Mouse (Mus musculus) midbrain, embryonic 10.5 days (tissue): ENCODE results near the gene Specc1l. TPM values are rescaled to one million over a fixed set of nuclear protein-coding genes. Genes with fewer than 3 reads are reported as not detected.

ENCODE experiments used
- DNase-seq: peaks from one replicate; pipeline ENCODE4 v3.0.0-alpha.2; 2017; ENCODE audit warnings: low spot score
- H3K27ac ChIP-seq: fragments of 300-500 bp; sonication (generic); replicated peaks from 2 replicates; pipeline ENCODE4 v1.5.1; 2016; ENCODE audit warnings: mild to moderate bottlenecking
- H3K27me3 ChIP-seq: fragments of 300-500 bp; sonication (generic); 2 replicates; pipeline ENCODE4 v1.6.1; 2016; ENCODE audit warnings: low read depth, mild to moderate bottlenecking; ENCODE audit not compliant: poor library complexity, severe bottlenecking
- H3K36me3 ChIP-seq: fragments of 300-500 bp; sonication (generic); 2 replicates; pipeline ENCODE4 v1.6.1; 2016; ENCODE audit warnings: mild to moderate bottlenecking, moderate library complexity
- H3K4me1 ChIP-seq: fragments of 300-500 bp; sonication (generic); 2 replicates; pipeline ENCODE4 v1.6.1; 2016
- H3K4me3 ChIP-seq: fragments of 300-500 bp; sonication (generic); 2 replicates; pipeline ENCODE4 v1.5.1; 2016; ENCODE audit warnings: mild to moderate bottlenecking, moderate library complexity
- H3K9me3 ChIP-seq: fragments of 300-500 bp; sonication (generic); replicated peaks from 2 replicates; pipeline ENCODE4 v1.6.1; 2016; ENCODE audit warnings: mild to moderate bottlenecking
- WGBS: fragments of 180-500 bp; shearing (Covaris S2); methylation state at CpG from one replicate; pipeline ENCODE4 v1.1.7; 2016; 5-methylcytosine and 5-hydroxymethylcytosine counted together
- polyA plus RNA-seq: library from polyadenylated mRNA; unstranded; fragments of >200 nt; fragmentation: Nextera tagmentation; extraction: Ambion mirVana; gene quantifications from 2 replicates; pipeline ENCODE4 v1.2.1, GENCODE M21; 2016

Specc1l gene
- polyA plus RNA-seq, 1 experiment from 2014 or later, result 34.9 TPM

DNA sequence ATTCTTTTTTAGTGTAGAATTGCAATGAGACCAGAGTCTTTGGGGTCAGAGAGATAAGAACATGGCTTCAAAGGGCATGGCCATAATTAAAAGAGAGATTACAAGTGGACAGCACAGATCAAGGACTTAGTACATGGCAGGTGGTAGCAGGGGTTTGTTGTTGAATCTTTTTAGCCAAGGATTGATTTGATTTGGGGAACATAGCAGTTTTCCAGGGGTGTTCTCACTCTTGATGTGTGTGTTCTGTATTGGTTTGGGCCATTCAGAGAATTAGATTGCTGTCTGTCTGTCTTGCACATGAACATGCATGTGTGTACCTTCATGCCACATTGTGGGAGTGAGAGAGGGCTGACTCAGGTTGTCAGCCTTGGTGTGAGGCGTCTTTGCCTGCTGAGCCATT lies 20.0 kb downstream of the Specc1l start:
- WGBS, result 85% methylated on average over 1 of the region's 1 CpGs
- Histone ChIP-seq H3K4me3 (no peak overlapping the region), H3K27ac (no peak overlapping the region), H3K27me3 (no peaks in the 10 kb centered on the region), H3K36me3 (peaks cover 54% of the 10 kb centered on the region), H3K4me1 (no peaks in the 10 kb centered on the region), H3K9me3 (no peaks in the 10 kb centered on the region)
- DNase-seq, result no peak

DNA sequence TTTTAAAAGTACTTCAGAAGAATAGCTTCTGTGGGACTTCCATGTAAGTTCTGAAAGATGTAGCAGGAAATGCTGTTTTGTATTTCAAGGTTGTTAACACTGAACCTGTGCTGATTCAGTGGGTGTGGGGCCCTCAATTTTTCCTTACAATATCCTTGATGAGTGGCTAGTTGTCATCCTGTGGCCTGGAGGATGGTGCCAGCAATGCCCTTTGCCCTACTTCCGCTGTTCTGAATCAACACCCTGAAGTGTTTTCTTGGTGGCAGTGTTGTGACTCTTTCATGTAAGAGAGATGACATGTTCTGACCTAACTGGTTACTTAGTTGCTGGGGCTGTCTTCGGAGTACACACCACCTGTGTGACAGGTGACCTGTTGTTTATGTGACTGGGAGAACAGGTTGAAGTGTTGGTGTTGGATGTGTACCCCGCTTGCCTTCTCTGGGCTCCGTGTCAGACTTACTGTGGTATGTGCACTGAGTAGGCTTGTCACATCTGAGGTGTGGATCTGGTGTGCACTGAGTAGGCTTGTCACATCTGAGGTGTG lies 20.8 kb downstream of the Specc1l start:
- Histone ChIP-seq H3K27ac (no peak overlapping the region), H3K27me3 (no peaks in the 10 kb centered on the region), H3K9me3 (no peaks in the 10 kb centered on the region), H3K4me1 (no peaks in the 10 kb centered on the region), H3K4me3 (no peak overlapping the region), H3K36me3 (peaks cover 61% of the 10 kb centered on the region)
- WGBS, result 95% methylated on average over 4 of the region's 4 CpGs
- no peak for DNase-seq

DNA sequence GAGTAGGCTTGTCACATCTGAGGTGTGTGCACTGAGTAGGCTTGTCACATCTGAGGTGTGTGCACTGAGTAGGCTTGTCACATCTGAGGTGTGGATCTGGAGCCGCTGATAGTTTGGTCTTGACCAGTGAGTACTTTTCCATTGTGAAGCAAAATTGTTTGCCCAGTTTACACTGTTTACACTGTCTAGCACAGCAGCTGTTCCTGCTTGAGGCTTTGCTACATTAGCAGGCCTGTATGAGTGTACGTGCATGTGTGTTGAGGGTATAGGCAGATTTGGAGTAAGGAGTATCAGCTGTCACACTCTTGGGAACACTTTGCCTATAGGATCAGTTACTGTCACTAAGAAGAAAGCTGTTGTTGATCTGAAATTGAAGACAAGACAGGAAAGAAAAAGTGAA lies 21.6 kb downstream of the Specc1l start:
- H3K9me3 ChIP-seq, result no peaks in the 10 kb centered on the region
- DNase-seq, result no peak
- WGBS, result 89% methylated on average over 2 of the region's 2 CpGs
- peaks cover 67% of the 10 kb centered on the region for H3K36me3 ChIP-seq
- no peak overlapping the region for H3K27ac ChIP-seq
- H3K4me1 ChIP-seq, result no peaks in the 10 kb centered on the region
- no peaks in the 10 kb centered on the region for H3K27me3 ChIP-seq
- H3K4me3 ChIP-seq, result no peak overlapping the region

DNA sequence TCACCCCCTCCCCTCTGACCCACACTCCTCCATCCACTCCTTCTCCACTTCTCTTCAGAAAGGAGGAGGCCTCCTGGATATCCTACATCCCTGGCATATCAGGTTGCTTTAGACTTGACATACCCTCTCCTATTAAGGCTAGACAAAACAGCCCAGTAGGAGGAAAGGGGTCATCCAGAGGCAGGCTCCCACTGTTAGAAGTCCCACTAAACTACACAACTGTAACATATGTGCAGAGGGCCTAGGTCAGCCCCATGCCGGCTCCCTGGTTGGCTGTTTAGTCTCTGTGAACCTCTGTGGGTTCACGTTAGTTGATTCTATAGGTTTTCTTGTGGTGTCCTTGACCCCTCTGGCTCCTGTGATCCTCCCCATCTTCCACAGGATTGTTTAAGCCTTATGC lies 23.9 kb downstream of the Specc1l start:
- Histone ChIP-seq H3K27me3 (no peaks in the 10 kb centered on the region), H3K4me1 (no peaks in the 10 kb centered on the region), H3K4me3 (no peak overlapping the region), H3K27ac (no peak overlapping the region), H3K36me3 (peaks cover 74% of the 10 kb centered on the region), H3K9me3 (no peaks in the 10 kb centered on the region)
- WGBS, result 88% methylated on average over 2 of the region's 2 CpGs
- DNase-seq, result no peak

DNA sequence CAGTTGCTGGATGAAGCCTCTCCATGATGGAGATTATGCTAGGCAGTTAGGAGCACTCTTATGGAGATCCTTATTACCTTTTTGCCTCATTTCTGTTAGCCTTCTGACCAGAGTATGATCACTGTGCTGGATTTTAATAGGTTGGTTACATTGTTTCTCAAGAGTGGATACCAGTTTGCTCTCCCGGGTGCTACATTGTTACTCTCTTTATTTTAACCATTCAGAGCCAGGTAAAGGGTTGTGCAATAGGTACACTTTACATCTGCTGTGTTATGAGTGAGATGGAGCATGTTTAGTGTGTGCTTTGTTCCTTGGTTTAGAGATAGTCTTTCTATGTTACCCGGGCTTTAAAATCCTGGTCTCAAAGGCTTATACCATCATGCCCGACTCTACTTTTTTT lies 24.3 kb downstream of the Specc1l start:
- Histone ChIP-seq H3K4me3 (no peak overlapping the region), H3K27ac (no peak overlapping the region), H3K4me1 (no peaks in the 10 kb centered on the region), H3K27me3 (no peaks in the 10 kb centered on the region), H3K36me3 (peaks cover 74% of the 10 kb centered on the region), H3K9me3 (no peaks in the 10 kb centered on the region)
- 92% methylated on average over 3 of the region's 3 CpGs for WGBS
- no peak for DNase-seq

DNA sequence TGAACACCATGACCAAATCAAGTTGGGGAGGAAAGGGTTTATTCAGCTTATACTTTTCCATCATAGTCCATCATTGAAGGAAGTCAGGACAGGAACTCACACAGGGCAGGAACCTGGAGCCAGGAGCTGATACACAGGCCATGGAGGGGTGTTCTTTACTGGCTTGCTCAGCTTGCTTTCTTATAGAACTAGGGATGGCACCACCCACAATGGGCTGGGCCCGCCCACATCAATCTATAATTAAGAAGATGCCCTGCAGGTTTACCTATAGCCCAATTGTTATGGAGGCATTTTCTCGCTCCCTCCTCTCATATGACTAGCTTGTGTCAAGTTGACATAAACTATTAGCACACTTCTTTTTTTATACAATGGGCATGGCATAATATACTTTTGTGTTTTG lies 25.3 kb downstream of the Specc1l start:
- DNase-seq, result no peak
- Histone ChIP-seq H3K9me3 (no peaks in the 10 kb centered on the region), H3K36me3 (peaks cover 74% of the 10 kb centered on the region), H3K27me3 (no peaks in the 10 kb centered on the region), H3K27ac (no peak overlapping the region), H3K4me3 (no peak overlapping the region), H3K4me1 (no peaks in the 10 kb centered on the region)
- whole genome bisulfite sequencing, result 97% methylated on average over 2 of the region's 2 CpGs

DNA sequence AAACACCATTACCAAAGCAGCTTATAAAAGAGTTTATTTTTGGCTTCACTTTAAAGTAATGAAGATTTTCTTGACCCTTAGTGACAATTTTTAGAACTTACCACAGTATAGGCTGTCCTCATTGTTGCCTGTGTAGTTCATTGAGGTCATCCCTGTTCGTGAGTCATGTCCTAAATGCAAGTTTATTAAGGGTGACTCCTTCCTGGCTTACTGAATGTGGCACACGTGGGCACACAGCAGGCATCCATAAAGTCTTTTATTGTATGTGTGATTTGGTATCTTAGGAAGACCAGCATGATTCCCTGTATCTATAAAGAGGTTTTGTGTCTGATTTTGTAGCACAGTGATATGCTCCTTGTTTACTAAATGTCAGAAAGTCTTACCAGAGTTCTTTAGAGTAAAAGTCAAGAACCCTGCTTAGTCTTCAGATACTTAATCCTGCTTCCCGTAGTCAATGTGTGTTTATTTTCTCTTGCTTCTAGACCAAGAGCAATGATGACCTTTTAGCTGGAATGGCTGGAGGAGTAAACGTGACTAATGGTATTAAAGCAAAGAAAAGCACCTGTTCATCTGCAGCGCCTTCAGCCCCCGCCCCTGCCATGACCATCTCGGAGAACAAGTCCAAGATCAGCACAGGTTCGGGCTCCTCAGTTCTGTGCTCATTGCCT lies 28.8 kb downstream of the Specc1l start:
- WGBS, result 86% methylated on average over 8 of the region's 8 CpGs
- no peak overlapping the region for H3K27ac ChIP-seq
- DNase-seq, result no peak
- H3K27me3 ChIP-seq, result no peaks in the 10 kb centered on the region
- H3K9me3 ChIP-seq, result no peaks in the 10 kb centered on the region
- peaks cover 86% of the 10 kb centered on the region for H3K36me3 ChIP-seq
- H3K4me3 ChIP-seq, result no peak overlapping the region
- no peaks in the 10 kb centered on the region for H3K4me1 ChIP-seq

DNA sequence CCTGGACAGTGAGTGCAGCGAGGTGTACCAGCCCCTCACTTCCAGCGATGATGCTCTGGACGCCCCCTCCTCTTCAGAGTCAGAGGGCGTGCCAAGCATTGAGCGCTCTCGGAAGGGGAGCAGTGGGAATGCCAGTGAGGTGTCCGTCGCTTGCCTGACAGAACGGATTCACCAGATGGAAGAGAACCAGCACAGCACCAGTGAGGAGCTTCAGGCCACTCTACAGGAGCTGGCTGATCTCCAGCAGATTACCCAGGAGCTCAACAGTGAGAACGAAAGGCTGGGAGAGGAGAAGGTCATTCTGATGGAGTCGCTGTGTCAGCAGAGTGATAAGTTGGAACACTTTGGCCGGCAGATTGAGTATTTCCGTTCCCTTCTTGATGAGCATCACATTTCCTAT lies 33.9 kb downstream of the Specc1l start:
- 93% methylated on average over 13 of the region's 13 CpGs for WGBS
- Histone ChIP-seq H3K4me1 (no peaks in the 10 kb centered on the region), H3K4me3 (no peak overlapping the region), H3K9me3 (no peaks in the 10 kb centered on the region), H3K27me3 (no peaks in the 10 kb centered on the region), H3K36me3 (peaks cover 96% of the 10 kb centered on the region), H3K27ac (no peak overlapping the region)
- DNase-seq, result no peak

DNA sequence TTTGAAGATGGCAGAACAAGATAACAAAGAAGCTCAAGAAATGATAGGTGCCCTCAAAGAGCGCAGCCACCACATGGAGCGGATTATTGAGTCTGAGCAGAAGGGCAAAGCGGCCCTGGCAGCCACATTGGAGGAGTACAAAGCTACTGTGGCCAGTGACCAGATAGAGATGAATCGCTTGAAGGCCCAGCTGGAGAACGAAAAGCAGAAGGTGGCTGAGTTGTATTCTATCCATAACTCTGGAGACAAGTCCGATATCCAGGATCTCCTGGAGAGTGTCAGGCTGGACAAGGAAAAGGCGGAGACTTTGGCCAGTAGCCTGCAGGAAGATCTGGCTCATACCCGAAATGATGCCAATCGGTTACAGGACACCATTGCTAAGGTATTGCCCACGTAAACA lies 34.5 kb downstream of the Specc1l start:
- no peak for DNase-seq
- H3K27ac ChIP-seq, result no peak overlapping the region
- H3K4me1 ChIP-seq, result no peaks in the 10 kb centered on the region
- 95% methylated on average over 10 of the region's 10 CpGs for WGBS
- H3K27me3 ChIP-seq, result no peaks in the 10 kb centered on the region
- H3K36me3 ChIP-seq, result peaks cover 92% of the 10 kb centered on the region
- H3K9me3 ChIP-seq, result no peaks in the 10 kb centered on the region
- H3K4me3 ChIP-seq, result no peak overlapping the region

DNA sequence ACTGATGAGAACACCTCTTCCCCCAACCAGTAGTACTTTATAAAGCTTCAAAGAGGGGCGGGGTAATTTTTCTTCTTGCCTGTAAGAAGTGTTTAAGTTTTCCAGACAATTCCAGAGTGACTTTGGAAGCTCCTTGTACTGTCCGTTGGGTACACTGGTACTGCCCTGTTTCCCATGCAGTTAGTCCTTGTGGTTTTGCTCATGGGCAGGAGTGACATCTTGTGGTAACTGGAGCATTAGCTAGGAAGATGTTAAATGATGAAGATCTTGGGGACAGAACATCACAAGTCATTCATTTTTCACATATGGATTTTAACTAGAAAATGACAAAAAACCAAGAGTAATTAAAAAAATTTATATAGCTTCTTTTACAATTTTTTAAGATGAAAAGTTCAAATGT lies 39.1 kb downstream of the Specc1l start:
- H3K27ac ChIP-seq, result no peak overlapping the region
- no peaks in the 10 kb centered on the region for H3K27me3 ChIP-seq
- peaks cover 63% of the 10 kb centered on the region for H3K36me3 ChIP-seq
- no peak for DNase-seq
- no peaks in the 10 kb centered on the region for H3K9me3 ChIP-seq
- H3K4me1 ChIP-seq, result no peaks in the 10 kb centered on the region
- H3K4me3 ChIP-seq, result no peak overlapping the region
- 81% methylated on average over 2 of the region's 2 CpGs for WGBS

DNA sequence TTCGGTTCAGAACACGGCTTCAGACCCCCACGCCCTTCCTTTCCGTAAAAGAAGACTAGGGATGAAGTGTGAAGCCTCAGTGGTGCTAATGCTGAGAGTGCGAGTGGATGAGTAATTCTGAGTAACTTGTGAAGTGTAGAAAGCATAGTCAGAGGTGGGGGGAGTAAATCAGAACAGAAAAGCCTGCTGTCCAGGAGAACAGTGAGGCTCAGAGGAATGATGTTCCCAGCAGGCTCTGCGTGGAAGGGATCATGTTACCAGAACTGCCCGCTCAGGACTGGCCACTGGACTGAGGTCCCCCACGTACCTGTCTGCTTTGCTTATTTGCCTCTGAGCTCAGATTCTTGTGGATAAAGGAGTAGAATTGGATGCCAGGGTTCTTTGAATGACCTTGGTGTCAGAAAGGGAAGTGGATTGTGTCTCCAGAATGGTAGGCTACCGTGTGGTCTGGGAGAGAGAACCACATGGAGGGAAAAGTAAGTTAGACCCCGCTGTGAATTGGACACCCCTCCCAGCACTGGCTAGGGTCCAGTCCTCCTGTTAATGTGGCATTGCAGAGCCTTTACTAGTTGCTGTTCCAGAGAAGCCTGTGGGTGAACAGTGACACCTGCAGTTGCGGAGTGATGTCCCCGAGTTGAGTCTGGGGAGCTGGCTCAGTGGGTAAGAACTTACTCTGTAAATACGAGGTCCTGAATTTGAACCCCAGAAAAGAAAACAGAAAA lies 40.6 kb downstream of the Specc1l start:
- no peak overlapping the region for H3K4me3 ChIP-seq
- no peak overlapping the region for H3K27ac ChIP-seq
- DNase-seq, result no peak
- H3K36me3 ChIP-seq, result peaks cover 52% of the 10 kb centered on the region
- no peaks in the 10 kb centered on the region for H3K9me3 ChIP-seq
- WGBS, result 85% methylated on average over 13 of the region's 13 CpGs
- H3K27me3 ChIP-seq, result no peaks in the 10 kb centered on the region
- no peaks in the 10 kb centered on the region for H3K4me1 ChIP-seq

DNA sequence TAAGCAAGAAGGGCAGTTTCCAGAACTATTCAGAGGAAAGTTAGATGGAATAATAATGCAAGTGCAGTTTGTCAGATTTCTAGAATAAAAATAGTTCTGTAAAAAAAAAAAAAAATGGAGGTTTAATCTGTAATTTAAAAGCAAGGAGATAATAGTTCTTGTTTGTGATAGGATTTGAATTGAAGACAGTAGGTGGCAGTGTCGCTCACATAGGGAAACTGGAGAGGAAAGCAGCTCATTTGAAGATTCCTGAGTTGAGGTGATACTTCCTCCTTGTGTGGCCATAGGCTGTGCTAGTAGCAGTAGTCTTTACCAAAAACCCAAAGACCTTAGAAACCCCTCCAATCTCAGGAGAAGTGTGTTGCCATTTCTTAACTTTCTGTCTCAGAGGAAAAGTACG lies 43.2 kb downstream of the Specc1l start:
- H3K36me3 ChIP-seq, result peaks cover 51% of the 10 kb centered on the region
- WGBS, result 69% methylated on average over 2 of the region's 2 CpGs
- DNase-seq, result no peak
- H3K27me3 ChIP-seq, result no peaks in the 10 kb centered on the region
- H3K27ac ChIP-seq, result no peak overlapping the region
- H3K4me3 ChIP-seq, result no peak overlapping the region
- no peaks in the 10 kb centered on the region for H3K4me1 ChIP-seq
- H3K9me3 ChIP-seq, result no peaks in the 10 kb centered on the region

DNA sequence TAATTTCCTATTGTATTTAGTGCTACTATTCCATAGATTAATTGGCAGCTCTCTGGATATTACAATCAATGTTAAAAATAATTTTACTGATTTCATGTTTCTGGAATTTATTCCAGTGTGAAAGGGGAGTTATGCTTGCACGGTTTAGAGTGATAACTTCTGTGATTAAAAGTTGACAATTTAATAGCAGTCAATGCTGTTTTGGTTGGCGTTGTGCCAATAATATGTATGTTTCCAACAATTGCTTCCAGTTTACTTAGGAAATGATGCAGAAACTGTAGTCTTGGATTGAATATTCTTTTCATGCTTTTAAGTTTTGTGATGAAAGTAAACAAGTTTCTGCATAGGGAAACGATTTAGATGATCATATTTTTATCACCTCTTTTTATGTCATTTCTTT lies 45.5 kb downstream of the Specc1l start:
- Histone ChIP-seq H3K27me3 (no peaks in the 10 kb centered on the region), H3K4me1 (no peaks in the 10 kb centered on the region), H3K9me3 (no peaks in the 10 kb centered on the region), H3K4me3 (no peak overlapping the region), H3K36me3 (peaks cover 62% of the 10 kb centered on the region), H3K27ac (no peak overlapping the region)
- DNase-seq, result no peak
- 93% methylated on average over 3 of the region's 3 CpGs for WGBS
